In genomic region chr17:84187727-84188373, GRCm38 (mm10) we compare ENCODE assay signal across 8 mouse cellular contexts. TPM values are rescaled to one million over a fixed set of nuclear protein-coding genes. Genes with fewer than 3 reads are reported as not detected.
A peak's percentile ranks its signal among the peaks of the same experiment; 100 is the strongest.
DNase-seq lines count a peak whose midpoint lies in the region; ATAC-seq and TF ChIP-seq lines count a peak whose summit lies in the region.

Zfp36l2 (minus strand) TSS chr17:84187947.

- ATAC-seq in cerebellum, adult (ENCODE audit: insufficient number of reproducible peaks, low FRiP score, low TSS enrichment) = no peak
- ATAC-seq in embryonic facial prominence, embryonic 12.5 days (ENCODE audit: insufficient number of reproducible peaks, insufficient read depth, low FRiP score, low TSS enrichment) = peak; percentile 88
- peak; percentile 87 for ATAC-seq in limb, embryonic 11.5 days (ENCODE audit: insufficient number of reproducible peaks, low FRiP score, low TSS enrichment, low read depth)
- peak; percentile 87 for ATAC-seq in midbrain, embryonic 13.5 days

- no peaks in the 10 kb centered on the region for H3K27me3 ChIP-seq in embryonic facial prominence, embryonic 12.5 days
- H3K27me3 ChIP-seq in limb, embryonic 11.5 days (ENCODE audit: control insufficient read depth, insufficient read depth, low read length) = no peaks in the 10 kb centered on the region
- H3K27me3 ChIP-seq in midbrain, embryonic 13.5 days = peaks cover 12% of the 10 kb centered on the region
- H3K27me3 ChIP-seq in small intestine, adult 2 months (ENCODE audit: control insufficient read depth, insufficient read depth, low read length) = no peaks in the 10 kb centered on the region

- H3K4me1 ChIP-seq in embryonic facial prominence, embryonic 12.5 days = peaks cover 25% of the 10 kb centered on the region
- H3K4me1 ChIP-seq in limb, embryonic 11.5 days (ENCODE audit: control insufficient read depth, insufficient read depth, low read length) = peaks cover 25% of the 10 kb centered on the region
- peaks cover 37% of the 10 kb centered on the region for H3K4me1 ChIP-seq in midbrain, embryonic 13.5 days (replicated peaks)
- H3K4me1 ChIP-seq in small intestine, adult 2 months (ENCODE audit: control insufficient read depth, insufficient read depth, insufficient read length, low read length) = peaks cover 17% of the 10 kb centered on the region

- WGBS in embryonic facial prominence, embryonic 12.5 days = 1% methylated on average over 68 of the region's 76 CpGs
- WGBS in limb, embryonic 11.5 days = under 1% methylated on average over 69 of the region's 76 CpGs
- WGBS in midbrain, embryonic 13.5 days = under 1% methylated on average over 66 of the region's 76 CpGs
- WGBS in small intestine, adult 2 months = under 1% methylated on average over 74 of the region's 76 CpGs

- H3K9me3 ChIP-seq in embryonic facial prominence, embryonic 12.5 days = no peaks in the 10 kb centered on the region
- H3K9me3 ChIP-seq in limb, embryonic 11.5 days (ENCODE audit: control insufficient read depth, low read length) = no peaks in the 10 kb centered on the region
- H3K9me3 ChIP-seq in midbrain, embryonic 13.5 days = no peaks in the 10 kb centered on the region

- TF ChIP-seq POLR2A in small intestine, adult 2 months (IDR thresholded peaks at IDR 0.05; ENCODE audit: low read depth, low read length) = peak; percentile 98

- peak within 1 kb of the TSS; percentile 98 for H3K27ac ChIP-seq in embryonic facial prominence, embryonic 12.5 days
- peak within 1 kb of the TSS; percentile 96 for H3K27ac ChIP-seq in limb, embryonic 11.5 days (replicated peaks; ENCODE audit: low read depth, low read length)
- peak within 1 kb of the TSS; percentile 77 for H3K27ac ChIP-seq in midbrain, embryonic 13.5 days
- H3K27ac ChIP-seq in small intestine, adult 2 months (ENCODE audit: insufficient read depth, low read depth, low read length) = peak within 1 kb of the TSS; percentile 97

- H3K9ac ChIP-seq in embryonic facial prominence, embryonic 12.5 days = peak within 1 kb of the TSS; percentile 99
- H3K9ac ChIP-seq in limb, embryonic 11.5 days (ENCODE audit: low read length) = peak within 1 kb of the TSS; percentile 99
- peak within 1 kb of the TSS; percentile 79 for H3K9ac ChIP-seq in midbrain, embryonic 13.5 days (replicated peaks)

- peaks cover 25% of the 10 kb centered on the region for H3K36me3 ChIP-seq in embryonic facial prominence, embryonic 12.5 days
- peaks cover 16% of the 10 kb centered on the region for H3K36me3 ChIP-seq in limb, embryonic 11.5 days (ENCODE audit: control insufficient read depth, insufficient read depth, low read length)
- peaks cover 10% of the 10 kb centered on the region for H3K36me3 ChIP-seq in midbrain, embryonic 13.5 days
- peaks cover 27% of the 10 kb centered on the region for H3K36me3 ChIP-seq in small intestine, adult 2 months (ENCODE audit: control insufficient read depth, insufficient read depth, low read length)

- no peak for TF ChIP-seq CTCF in small intestine, adult 2 months (IDR thresholded peaks at IDR 0.05; ENCODE audit: extremely low read depth, insufficient read length, insufficient replicate concordance, low read depth, low read length)

- DNase-seq in cerebellum, adult 11 months = peak; percentile 45
- DNase-seq in heart, adult 11 months = peak; percentile 100
- DNase-seq in kidney, adult 18-20 months = peak; percentile 95
- peak; percentile 97 for DNase-seq in limb, embryonic 11.5 days (ENCODE audit: low spot score)

- peak within 1 kb of the TSS; percentile 96 for H3K4me3 ChIP-seq in embryonic facial prominence, embryonic 12.5 days
- H3K4me3 ChIP-seq in limb, embryonic 11.5 days (ENCODE audit: low read depth, low read length) = peak within 1 kb of the TSS; percentile 99
- peak within 1 kb of the TSS; percentile 65 for H3K4me3 ChIP-seq in midbrain, embryonic 13.5 days (replicated peaks)
- peak within 1 kb of the TSS; percentile 94 for H3K4me3 ChIP-seq in small intestine, adult 2 months (ENCODE audit: low read depth, low read length)

- H3K4me2 ChIP-seq in embryonic facial prominence, embryonic 12.5 days (replicated peaks) = peak within 1 kb of the TSS; percentile 78
- H3K4me2 ChIP-seq in limb, embryonic 11.5 days (ENCODE audit: low read depth, severe bottlenecking) = peak within 1 kb of the TSS; percentile 88
- peak within 1 kb of the TSS; percentile 80 for H3K4me2 ChIP-seq in midbrain, embryonic 13.5 days (replicated peaks)

RNA-seq across cellular contexts. Expression of gene Zfp36l2, which starts in this region (rescaled TPM):
- polyA plus RNA-seq in embryonic facial prominence, embryonic 12.5 days (2016; fragmentation: Nextera tagmentation; extraction: Ambion mirVana) = 24.6 and 26.3 TPM in 2 replicates
- polyA plus RNA-seq in limb, embryonic 11.5 days (2014; fragmentation: Nextera tagmentation; extraction: Ambion mirVana) = 24.7 and 27.2 TPM in 2 replicates
- polyA plus RNA-seq in midbrain, embryonic 13.5 days (2015; fragmentation: Nextera tagmentation; extraction: Ambion mirVana) = 3.6 and 4.4 TPM in 2 replicates
- polyA plus RNA-seq in small intestine, adult 2 months (2012; rRNA removed) = 124 and 220 TPM in 2 replicates

Comparison
In these comparisons a context has a peak if more than half of its experiments do, and no peak if none do; other contexts are left out.
1. DNase-seq: peak in every context shown above with its lines; median percentile 100 in heart, adult 11 months; 97 in limb, embryonic 11.5 days; 95 in kidney, adult 18-20 months; 45 in cerebellum, adult 11 months.